Mouse (Mus musculus) heart, embryonic 15.5 days (tissue): ENCODE data around the gene Eif3i. TPM values are rescaled to one million over a fixed set of nuclear protein-coding genes. Genes with fewer than 3 reads are reported as not detected.

Experiments
- ATAC-seq: fragments of 200-750 bp; cut with Nextera tagmentation; replicated peaks from 2 replicates; pipeline ENCODE4 v1.8.0; 2017; ENCODE audit warnings: low read depth, moderate TSS enrichment; ENCODE audit not compliant: insufficient number of reproducible peaks, insufficient read depth, low FRiP score
- H3K27ac ChIP-seq: fragments of 300-500 bp; sonication (generic); 2 replicates; pipeline ENCODE4 v1.5.1; 2015; ENCODE audit warnings: mild to moderate bottlenecking, inconsistent platforms
- H3K27me3 ChIP-seq: fragments of 300-500 bp; sonication (generic); 2 replicates; pipeline ENCODE4 v1.6.1; 2015; ENCODE audit warnings: inconsistent platforms
- H3K36me3 ChIP-seq: fragments of 300-500 bp; sonication (generic); 2 replicates; pipeline ENCODE4 v1.6.1; 2015; ENCODE audit warnings: mild to moderate bottlenecking, inconsistent platforms
- H3K4me1 ChIP-seq: fragments of 300-500 bp; sonication (generic); replicated peaks from 2 replicates; pipeline ENCODE4 v1.6.1; 2015; ENCODE audit warnings: inconsistent platforms
- H3K4me2 ChIP-seq: fragments of 300-500 bp; sonication (generic); 2 replicates; pipeline ENCODE4 v1.6.1; 2015; ENCODE audit warnings: inconsistent platforms, mild to moderate bottlenecking, moderate library complexity
- H3K4me3 ChIP-seq: fragments of 300-500 bp; sonication (generic); 2 replicates; pipeline ENCODE4 v1.5.1; 2015; ENCODE audit warnings: mild to moderate bottlenecking, inconsistent platforms
- H3K9ac ChIP-seq: fragments of 300-500 bp; sonication (generic); 2 replicates; pipeline ENCODE4 v1.6.1; 2015; ENCODE audit warnings: mild to moderate bottlenecking, inconsistent platforms
- H3K9me3 ChIP-seq: fragments of 300-500 bp; sonication (generic); replicated peaks from 2 replicates; pipeline ENCODE4 v1.6.1; 2016; ENCODE audit warnings: inconsistent platforms
- WGBS: fragments of 180-500 bp; shearing (Covaris S2); methylation state at CpG from one replicate; pipeline ENCODE4 v1.1.7; 2015; ENCODE audit warnings: mixed read lengths; 5-methylcytosine and 5-hydroxymethylcytosine counted together
- polyA plus RNA-seq: library from polyadenylated mRNA; unstranded; fragments of >200 nt; fragmentation: Nextera tagmentation; extraction: Ambion mirVana; gene quantifications from 2 replicates; pipeline ENCODE4 v1.2.1, GENCODE M21; 2015

The Eif3i gene
- 151 and 175 TPM in 2 replicates for polyA plus RNA-seq

GRCm38 (mm10) chr4:129600233-129601158 lies at the start of gene Eif3i, which contains the start of gene Tmem234:
Gene Eif3i, minus strand, starts transcription at chr4:129600648.
Gene Tmem234, plus strand, starts transcription at chr4:129600668.
- peak; percentile 87 for ATAC-seq
- H3K9ac ChIP-seq, result peak within 1 kb of the TSS; percentile 91
- H3K4me2 ChIP-seq, result peak within 1 kb of the TSS; percentile 85
- peak within 1 kb of the TSS; percentile 82 for H3K27ac ChIP-seq
- peaks cover 26% of the 10 kb centered on the region for H3K4me1 ChIP-seq
- under 1% methylated on average over 74 of the region's 74 CpGs for WGBS
- H3K27me3 ChIP-seq, result no peaks in the 10 kb centered on the region
- H3K9me3 ChIP-seq, result no peaks in the 10 kb centered on the region
- peaks cover 41% of the 10 kb centered on the region for H3K36me3 ChIP-seq
- H3K4me3 ChIP-seq, result peak within 1 kb of the TSS; percentile 96

GRCm38 (mm10) chr4:129648656-129649055 lies 48.2 kb upstream of the Eif3i start:
- ATAC-seq, result no peak
- Histone ChIP-seq H3K9ac (no peak overlapping the region), H3K4me2 (no peak overlapping the region), H3K9me3 (no peaks in the 10 kb centered on the region), H3K4me1 (no peaks in the 10 kb centered on the region), H3K4me3 (no peak overlapping the region), H3K27ac (no peak overlapping the region), H3K36me3 (peaks cover 77% of the 10 kb centered on the region), H3K27me3 (no peaks in the 10 kb centered on the region)
- 65% methylated on average over 1 of the region's 1 CpGs for WGBS

GRCm38 (mm10) chr4:129645204-129645603 lies 44.8 kb upstream of the Eif3i start:
- no peak overlapping the region for H3K9ac ChIP-seq
- peaks cover 5% of the 10 kb centered on the region for H3K4me1 ChIP-seq
- H3K36me3 ChIP-seq, result peaks cover 50% of the 10 kb centered on the region
- H3K9me3 ChIP-seq, result no peaks in the 10 kb centered on the region
- no peak overlapping the region for H3K4me2 ChIP-seq
- H3K27me3 ChIP-seq, result no peaks in the 10 kb centered on the region
- WGBS, result 80% methylated on average over 6 of the region's 6 CpGs
- H3K4me3 ChIP-seq, result no peak overlapping the region
- no peak overlapping the region for H3K27ac ChIP-seq
- no peak for ATAC-seq

DNA sequence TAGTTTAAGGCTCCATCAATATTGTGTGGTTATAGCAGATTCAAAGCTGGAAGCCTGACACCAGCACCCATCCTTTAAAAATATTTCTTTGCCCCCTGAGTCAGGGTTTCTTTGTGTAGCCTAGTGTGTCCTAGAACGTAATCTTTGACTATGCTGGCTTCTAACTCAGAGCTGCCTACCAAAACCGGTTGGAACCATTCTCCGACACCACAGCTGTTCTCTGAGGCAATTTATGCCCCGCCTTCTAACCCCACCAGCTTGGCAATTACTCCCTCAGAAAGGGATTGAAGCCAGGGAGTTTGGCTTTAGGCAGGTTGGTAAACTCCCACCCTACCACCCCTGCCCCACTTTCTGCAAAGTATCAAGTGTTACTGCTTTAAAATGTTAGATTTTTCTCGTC lies 41.3 kb upstream of the Eif3i start:
- no peak overlapping the region for H3K4me3 ChIP-seq

GRCm38 (mm10) chr4:129640638-129641467 lies 40.4 kb upstream of the Eif3i start, which contains the start of gene Txlna:
Gene Txlna, minus strand, starts transcription at chr4:129641065.
- Histone ChIP-seq H3K4me2 (peak within 1 kb of the TSS; percentile 81), H3K27ac (peak within 1 kb of the TSS; percentile 97), H3K9me3 (no peaks in the 10 kb centered on the region), H3K4me3 (peak within 1 kb of the TSS; percentile 73), H3K4me1 (peaks cover 32% of the 10 kb centered on the region), H3K27me3 (no peaks in the 10 kb centered on the region), H3K36me3 (peaks cover 38% of the 10 kb centered on the region), H3K9ac (peak within 1 kb of the TSS; percentile 73)
- peak; percentile 97 for ATAC-seq
- WGBS, result under 1% methylated on average over 52 of the region's 60 CpGs

More for the DNA sequence above, 41.3 kb upstream of the Eif3i start:
- no peaks in the 10 kb centered on the region for H3K9me3 ChIP-seq
- peak overlapping the region; percentile 81; the same call in 1 of the 2 replicates for H3K4me2 ChIP-seq
- H3K27me3 ChIP-seq, result no peaks in the 10 kb centered on the region
- 53% methylated on average over 5 of the region's 5 CpGs for WGBS
- peaks cover 32% of the 10 kb centered on the region for H3K4me1 ChIP-seq
- peaks cover 37% of the 10 kb centered on the region for H3K36me3 ChIP-seq
- H3K27ac ChIP-seq, result peak overlapping the region; percentile 35; the same call in 1 of the 2 replicates
- H3K9ac ChIP-seq, result no peak overlapping the region
- no peak for ATAC-seq

DNA sequence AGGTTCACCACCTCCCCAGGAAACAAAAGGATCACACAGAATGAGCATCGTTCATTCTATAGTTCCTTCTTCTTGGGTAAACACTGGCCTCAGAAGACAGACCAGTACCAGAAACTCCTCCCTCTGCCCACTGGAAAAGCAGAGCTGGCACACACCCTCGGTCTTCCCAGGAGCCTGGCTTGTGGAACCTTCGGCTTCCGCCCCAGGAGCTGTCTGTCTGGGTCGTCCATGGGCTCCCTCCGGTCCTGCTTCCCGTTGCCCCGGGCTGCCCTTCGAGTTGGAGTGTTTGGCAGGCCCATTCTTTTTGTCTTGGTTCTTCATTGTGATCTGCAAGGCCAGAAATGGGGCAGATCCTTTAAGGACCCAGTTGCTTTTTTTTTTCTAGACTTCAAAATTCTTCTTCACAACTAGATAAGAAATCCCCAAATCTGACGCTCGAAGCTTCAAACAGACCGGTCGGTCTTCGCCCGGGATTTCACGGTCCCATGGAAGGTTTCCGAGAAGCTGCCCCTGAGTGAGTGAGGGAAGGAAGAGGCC lies 39.7 kb upstream of the Eif3i start:
- ATAC-seq, result no peak
- Histone ChIP-seq H3K9ac (peak overlapping the region; percentile 73), H3K4me3 (peak overlapping the region; percentile 73), H3K4me1 (peaks cover 32% of the 10 kb centered on the region), H3K36me3 (peaks cover 37% of the 10 kb centered on the region), H3K27me3 (no peaks in the 10 kb centered on the region), H3K9me3 (no peaks in the 10 kb centered on the region), H3K4me2 (peak overlapping the region; percentile 81), H3K27ac (peak overlapping the region; percentile 97)
- 1% methylated on average over 17 of the region's 17 CpGs for WGBS

DNA sequence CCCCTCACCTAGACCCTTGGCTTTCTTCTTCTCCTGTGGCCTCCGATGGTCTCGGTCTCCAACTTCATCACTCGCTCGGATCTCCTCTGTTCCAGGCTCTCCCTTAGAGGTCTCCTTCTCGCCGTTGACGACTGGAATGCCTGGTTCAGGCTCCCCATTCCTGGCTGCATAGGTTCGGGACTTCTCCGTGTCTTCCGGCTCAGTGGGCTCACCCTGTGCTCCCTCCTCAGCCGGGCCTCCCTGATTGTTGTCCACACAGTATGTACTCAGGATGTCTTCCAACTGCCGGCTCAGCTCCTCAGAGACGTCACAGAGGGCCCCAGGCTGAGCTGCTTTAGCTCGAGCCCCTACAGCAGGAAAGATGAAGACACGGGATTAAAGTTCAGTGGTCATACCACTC lies 38.8 kb upstream of the Eif3i start:
- WGBS, result 78% methylated on average over 15 of the region's 15 CpGs
- Histone ChIP-seq H3K36me3 (peaks cover 46% of the 10 kb centered on the region), H3K4me3 (peak overlapping the region; percentile 73)

GRCm38 (mm10) chr4:129633852-129634251 lies 33.4 kb upstream of the Eif3i start:
- Histone ChIP-seq H3K9me3 (no peaks in the 10 kb centered on the region), H3K36me3 (peaks cover 94% of the 10 kb centered on the region), H3K27me3 (no peaks in the 10 kb centered on the region), H3K4me1 (peaks cover 22% of the 10 kb centered on the region), H3K9ac (no peak overlapping the region), H3K27ac (no peak overlapping the region), H3K4me2 (no peak overlapping the region), H3K4me3 (no peak overlapping the region)
- 93% methylated on average over 6 of the region's 6 CpGs for WGBS
- ATAC-seq, result no peak

More for the DNA sequence above, 38.8 kb upstream of the Eif3i start:
- no peak for ATAC-seq
- no peaks in the 10 kb centered on the region for H3K9me3 ChIP-seq
- no peaks in the 10 kb centered on the region for H3K27me3 ChIP-seq
- peaks cover 32% of the 10 kb centered on the region for H3K4me1 ChIP-seq
- H3K4me2 ChIP-seq, result peak overlapping the region; percentile 81
- H3K27ac ChIP-seq, result peak overlapping the region; percentile 97; the same call in 1 of the 2 replicates
- peak overlapping the region; percentile 73 for H3K9ac ChIP-seq

DNA sequence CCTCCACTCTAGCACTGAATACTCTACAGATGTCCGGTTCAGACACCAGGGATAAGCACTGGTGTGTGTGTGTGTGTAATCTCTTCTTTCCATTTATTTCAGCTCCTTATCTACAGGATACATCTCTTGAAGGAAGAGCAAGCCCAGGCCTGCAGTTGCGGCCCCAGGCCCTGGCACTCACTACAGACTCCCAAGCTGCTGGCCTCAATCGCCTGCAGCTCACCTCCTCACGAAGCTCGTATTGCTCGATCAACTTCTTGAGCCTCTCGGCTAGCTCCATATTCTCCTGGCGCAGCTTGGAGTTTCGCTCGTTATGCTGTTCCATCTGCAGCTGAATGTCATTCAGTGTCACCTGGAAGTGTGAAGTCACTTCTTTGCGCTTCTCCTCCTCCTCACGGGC lies 31.4 kb upstream of the Eif3i start:
- Histone ChIP-seq H3K9ac (no peak overlapping the region), H3K4me2 (no peak overlapping the region), H3K27ac (no peak overlapping the region), H3K4me1 (peaks cover 8% of the 10 kb centered on the region), H3K9me3 (no peaks in the 10 kb centered on the region), H3K36me3 (peaks cover 98% of the 10 kb centered on the region), H3K4me3 (no peak overlapping the region), H3K27me3 (no peaks in the 10 kb centered on the region)
- ATAC-seq, result no peak
- 88% methylated on average over 12 of the region's 12 CpGs for WGBS

DNA sequence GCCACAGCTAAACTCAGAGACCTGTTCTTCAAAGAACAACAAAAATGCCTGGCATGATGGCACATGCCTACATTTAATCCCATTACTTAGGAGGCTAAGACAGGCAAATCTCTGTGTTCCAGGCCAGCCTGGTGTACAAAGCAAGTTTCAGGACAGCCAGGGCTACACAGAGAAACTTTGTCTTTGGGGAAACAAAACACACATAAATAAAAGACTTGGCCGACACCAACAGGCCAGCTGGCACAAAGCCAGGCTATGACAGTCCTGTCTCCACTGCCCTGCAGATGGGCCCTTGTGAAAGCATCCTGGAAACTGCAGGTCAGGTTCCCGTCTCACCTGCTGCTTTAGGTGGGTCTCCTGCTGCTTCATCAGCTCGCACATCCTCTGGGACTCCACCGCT lies 30.5 kb upstream of the Eif3i start:
- H3K9ac ChIP-seq, result no peak overlapping the region
- H3K9me3 ChIP-seq, result no peaks in the 10 kb centered on the region
- no peak for ATAC-seq
- H3K4me3 ChIP-seq, result no peak overlapping the region
- no peaks in the 10 kb centered on the region for H3K27me3 ChIP-seq
- peaks cover 94% of the 10 kb centered on the region for H3K36me3 ChIP-seq
- no peak overlapping the region for H3K27ac ChIP-seq
- no peak overlapping the region for H3K4me2 ChIP-seq
- 75% methylated on average over 4 of the region's 4 CpGs for WGBS
- H3K4me1 ChIP-seq, result peaks cover 8% of the 10 kb centered on the region; the same call in 1 of the 2 replicates

- Histone ChIP-seq H3K27me3 (no peaks in the 10 kb centered on the region), H3K4me2 (no peak overlapping the region), H3K27ac (no peak overlapping the region), H3K4me3 (no peak overlapping the region), H3K4me1 (peaks cover 34% of the 10 kb centered on the region), H3K9ac (no peak overlapping the region), H3K9me3 (no peaks in the 10 kb centered on the region), H3K36me3 (peaks cover 45% of the 10 kb centered on the region)
- ATAC-seq, result no peak
- 74% methylated on average over 6 of the region's 6 CpGs for WGBS
These were observed 25.6 kb upstream of the Eif3i start for GRCm38 (mm10) chr4:129626035-129626434.
